Mouse (Mus musculus) heart, adult 11 months (tissue): ENCODE results near the gene Mtrex.

Experiments
- DNase-seq: peaks from one replicate; pipeline ENCODE4 v3.0.0; 2022

Mtrex gene

DNA sequence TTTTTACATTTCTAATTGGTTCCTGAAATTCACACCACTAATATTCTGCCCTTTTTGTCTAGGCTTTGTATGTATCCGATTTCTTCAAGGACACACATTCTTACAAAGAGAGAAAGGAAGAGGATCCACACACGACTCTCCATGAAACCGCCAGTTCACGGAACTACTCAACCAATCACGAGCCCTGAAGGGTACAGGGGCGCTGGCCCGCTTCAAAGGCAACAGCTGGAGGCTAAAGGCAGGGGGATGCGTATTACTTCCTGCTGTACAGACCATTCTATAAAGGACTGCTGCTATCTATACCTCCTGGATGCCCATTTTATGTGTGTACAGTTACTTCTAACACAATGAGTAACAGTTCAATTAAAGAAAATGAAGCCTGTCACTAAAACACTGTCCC lies 59.8 kb downstream of the Mtrex start:
- DNase-seq: peak; percentile 63

DNA sequence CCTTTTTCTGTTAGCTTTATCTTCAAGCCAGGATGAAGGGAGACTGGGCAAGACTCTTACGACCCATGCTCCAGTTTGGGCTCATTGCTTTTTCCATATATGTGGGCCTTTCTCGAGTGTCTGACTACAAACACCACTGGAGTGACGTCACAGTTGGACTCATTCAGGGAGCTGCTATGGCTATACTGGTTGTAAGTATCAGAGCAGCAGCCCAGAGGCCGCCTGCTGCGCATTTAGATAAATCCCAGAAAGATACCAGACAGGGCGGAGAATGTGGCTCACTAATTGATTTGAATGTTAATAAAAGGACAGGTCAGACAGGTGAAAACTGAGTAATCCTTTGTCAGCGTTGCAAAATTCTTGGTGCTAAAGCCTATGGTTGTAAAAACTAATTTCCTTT lies 60.4 kb downstream of the Mtrex start:
- DNase-seq: peak; percentile 75

GRCm38 (mm10) chr13:112862978-112863677 lies 64.1 kb downstream of the Mtrex start:
- DNase-seq: peak; percentile 55

GRCm38 (mm10) chr13:112862342-112862741 lies 64.9 kb downstream of the Mtrex start:
- peak; percentile 87 for DNase-seq

GRCm38 (mm10) chr13:112861825-112862306 lies 65.3 kb downstream of the Mtrex start:
- peak; percentile 89 for DNase-seq

GRCm38 (mm10) chr13:112860911-112861310 lies 66.3 kb downstream of the Mtrex start:
- peak; percentile 61 for DNase-seq

GRCm38 (mm10) chr13:112860370-112860769 lies 66.8 kb downstream of the Mtrex start:
- peak; percentile 61 for DNase-seq

- DNase-seq: peak; percentile 76
Observed at GRCm38 (mm10) chr13:112859574-112860134, 67.5 kb downstream of the Mtrex start.

DNA sequence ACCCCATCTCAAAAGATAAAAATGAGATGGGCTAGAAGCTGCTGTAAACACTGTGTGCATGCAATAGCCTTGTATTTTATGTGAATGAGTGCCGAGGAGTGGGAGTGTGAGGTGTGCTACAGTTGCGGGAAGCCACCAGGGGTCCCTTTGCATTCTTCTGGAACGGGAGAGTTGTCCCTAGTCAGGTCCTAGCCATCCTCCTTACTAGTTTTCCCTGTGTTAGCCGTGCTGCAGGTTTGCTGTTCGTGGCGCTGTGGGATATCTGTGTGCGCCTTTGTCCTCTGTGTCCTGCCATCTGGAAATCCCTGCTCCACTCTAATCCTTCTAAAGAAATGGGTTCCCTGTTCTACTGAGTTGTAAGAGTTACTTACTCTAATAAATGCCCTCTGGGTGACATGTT lies 69.3 kb downstream of the Mtrex start:
- DNase-seq: peak; percentile 61

GRCm38 (mm10) chr13:112854402-112854801 lies 72.8 kb downstream of the Mtrex start:
- peak; percentile 82 for DNase-seq

GRCm38 (mm10) chr13:112853710-112854316 lies 73.4 kb downstream of the Mtrex start:
- DNase-seq: peak; percentile 4

DNA sequence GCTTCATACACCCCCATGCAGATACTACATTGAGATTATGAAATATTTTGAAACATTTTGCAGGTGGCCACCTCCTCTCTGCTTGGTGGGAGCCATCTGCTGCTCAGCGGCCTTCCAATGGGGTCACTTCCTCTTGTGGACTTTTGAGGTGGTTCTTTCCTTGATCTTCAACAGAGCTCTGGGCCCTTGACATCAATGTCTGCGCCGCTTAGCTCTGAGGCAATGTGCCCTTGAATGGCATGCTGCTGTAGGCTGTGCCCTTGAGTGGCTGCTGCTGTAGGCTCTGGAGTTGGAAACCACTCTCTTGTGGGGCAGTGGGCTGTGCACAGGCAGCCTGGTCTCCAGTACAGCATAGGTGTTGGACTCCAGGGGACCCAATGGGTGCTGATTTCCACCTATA lies 81.3 kb downstream of the Mtrex start:
- DNase-seq: no peak

DNA sequence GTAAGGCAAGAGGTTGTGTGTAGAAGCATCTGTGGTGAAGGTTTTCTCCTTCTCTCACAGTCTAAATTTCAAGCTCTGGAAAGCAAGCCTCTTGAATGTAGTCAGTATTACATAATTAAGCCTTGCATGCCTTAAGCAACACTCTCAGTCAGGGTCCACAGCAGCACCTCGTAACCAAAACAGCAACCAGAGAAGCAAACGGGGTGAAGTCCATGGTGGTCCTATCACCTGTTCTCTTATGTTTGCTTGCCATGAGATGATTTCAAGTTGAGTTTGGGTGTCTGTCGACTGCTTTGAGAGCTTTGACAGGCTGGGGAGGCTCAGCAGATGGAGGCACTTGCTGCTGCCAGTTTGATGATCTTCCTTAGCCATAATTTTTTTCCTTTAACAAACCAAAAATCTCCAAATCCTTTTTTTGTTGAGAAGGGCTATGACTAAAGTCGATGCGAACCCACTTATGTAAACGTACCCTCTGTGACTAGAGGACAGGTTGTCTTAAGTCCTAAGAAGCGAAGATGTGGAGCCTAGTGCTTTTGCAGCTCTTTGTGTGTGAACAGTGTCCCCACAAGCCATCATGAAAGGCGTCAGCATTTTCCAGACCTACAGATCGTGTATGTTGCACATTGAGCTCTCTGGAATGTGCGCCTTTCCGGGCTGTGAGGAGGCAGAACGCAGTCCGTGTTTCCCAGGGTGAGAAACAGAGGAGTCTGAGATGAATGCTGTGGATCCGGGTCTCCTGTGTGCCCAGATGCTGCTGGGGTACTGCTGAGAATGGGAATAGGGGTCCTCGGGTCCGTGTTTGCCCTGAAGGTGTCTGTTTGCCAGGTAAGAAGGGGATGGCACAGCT lies 86.7 kb downstream of the Mtrex start:
- DNase-seq: no peak

- DNase-seq: peak; percentile 11
Observed at GRCm38 (mm10) chr13:112838562-112839232, 88.5 kb downstream of the Mtrex start.

DNA sequence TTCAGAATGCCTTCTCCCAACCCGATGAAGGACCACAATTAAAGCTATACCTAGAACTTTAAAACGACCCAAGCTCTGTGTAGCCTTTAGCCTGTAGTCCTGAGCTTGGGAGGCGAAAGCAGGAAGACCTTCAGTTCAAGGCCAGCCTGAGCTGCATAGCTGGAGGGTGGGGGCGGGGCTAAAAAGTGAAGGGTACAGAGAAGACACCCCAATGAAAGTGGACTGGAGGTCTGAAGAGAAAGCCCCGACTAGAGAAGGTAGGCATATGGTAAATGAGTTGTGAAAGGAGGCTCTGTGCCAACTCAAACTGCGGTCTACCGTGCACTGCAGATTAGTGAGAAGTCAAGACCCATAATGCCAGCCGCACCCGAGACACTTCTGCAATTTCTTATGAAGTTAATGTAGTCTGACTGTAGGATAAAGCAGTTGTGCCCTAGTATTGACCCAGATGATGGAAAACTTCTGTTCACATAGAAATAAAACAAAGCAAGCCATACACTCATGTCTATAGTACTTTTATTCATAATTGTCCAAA lies 89.5 kb downstream of the Mtrex start:
- DNase-seq: peak; percentile 77

DNA sequence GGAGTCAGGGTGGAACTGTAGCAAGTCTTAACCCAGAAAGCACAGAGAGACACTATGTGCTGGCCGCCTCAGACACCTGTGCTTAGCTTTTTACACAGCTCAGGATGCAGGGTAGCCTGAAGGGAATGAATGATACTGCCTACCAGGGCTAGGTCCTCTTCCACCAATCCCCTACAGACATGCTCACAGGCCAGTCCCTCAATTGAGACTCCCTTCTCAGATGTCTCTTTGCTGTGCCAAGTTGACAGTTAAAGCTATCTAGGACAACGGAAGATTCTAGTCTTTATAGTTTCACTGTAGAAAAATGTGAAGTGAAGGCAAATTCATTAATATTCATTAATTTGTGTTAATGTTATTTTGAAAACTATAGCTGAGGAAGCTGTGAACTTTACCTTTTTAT lies 90.2 kb downstream of the Mtrex start:
- peak; percentile 51 for DNase-seq

DNA sequence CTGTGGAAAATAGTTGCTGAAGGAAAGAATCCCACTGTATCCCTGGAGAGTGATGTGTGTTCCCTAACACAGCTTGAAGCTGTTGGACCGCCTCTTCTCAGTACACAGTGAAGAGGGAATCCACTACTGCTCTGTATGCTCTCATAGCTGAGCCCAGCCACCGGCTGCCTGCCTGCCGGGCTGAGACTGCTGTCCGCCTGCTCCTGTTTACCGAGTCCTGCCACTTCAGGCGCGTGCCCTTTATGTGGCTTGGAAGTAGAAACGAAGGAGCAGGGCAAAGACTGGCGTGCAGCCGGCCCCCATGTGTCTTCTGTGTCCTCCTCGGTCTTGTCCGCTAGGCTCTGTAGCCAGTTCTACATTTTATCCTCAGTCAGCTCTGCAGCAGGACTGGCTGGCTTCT lies 92.1 kb downstream of the Mtrex start:
- DNase-seq: peak; percentile 89

- DNase-seq: peak; percentile 57
Observed at GRCm38 (mm10) chr13:112833895-112834263, 93.3 kb downstream of the Mtrex start.

GRCm38 (mm10) chr13:112833253-112833894 lies 93.8 kb downstream of the Mtrex start:
- peak; percentile 81 for DNase-seq

DNA sequence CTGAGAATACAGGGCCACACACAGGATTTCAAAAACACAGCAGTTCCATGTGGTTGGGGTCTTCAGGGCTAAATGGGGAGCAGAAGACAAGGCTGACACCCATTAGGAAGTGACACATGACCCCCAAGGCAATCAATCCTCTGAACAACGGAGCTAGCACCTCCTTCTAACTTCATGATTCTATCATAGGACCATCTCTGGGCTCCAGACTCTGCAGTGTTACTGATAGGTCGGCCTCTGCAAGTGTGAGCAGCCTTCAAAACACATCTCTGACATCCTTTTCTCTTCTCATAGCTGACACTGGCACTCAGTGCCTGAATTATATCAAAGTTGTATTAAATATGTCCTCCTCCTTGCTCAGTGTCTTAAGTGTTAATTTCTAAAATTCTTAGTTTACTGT lies 94.6 kb downstream of the Mtrex start:
- peak; percentile 56 for DNase-seq

GRCm38 (mm10) chr13:112829619-112830018 lies 97.6 kb downstream of the Mtrex start:
- peak; percentile 77 for DNase-seq

- peak; percentile 70 for DNase-seq
Observed at GRCm38 (mm10) chr13:112825479-112825878, 101.7 kb downstream of the Mtrex start.
